Mouse (Mus musculus) right cerebral cortex, postnatal 25 days (tissue): Measurements from ENCODE around the gene Aldob.
"Not testable (repeated sequence)": the region's sequence is repeated elsewhere in the genome, so short reads cannot be mapped to it uniquely, and the experiment has no call there.

ENCODE experiments used
- DNase-seq: peaks from one replicate; pipeline ENCODE4 v3.0.0; 2022

Aldob gene

GRCm38 (mm10) chr4:49535036-49535435, 14.3 kb downstream of the Aldob start:
- DNase-seq, result no peak

- DNase-seq, result peak; percentile 83
Measured at GRCm38 (mm10) chr4:49522576-49522975, 26.8 kb downstream of the Aldob start.

GRCm38 (mm10) chr4:49521346-49521745, 28.0 kb downstream of the Aldob start:
- no peak for DNase-seq

- peak; percentile 94 for DNase-seq
Measured at GRCm38 (mm10) chr4:49520572-49521340, 28.6 kb downstream of the Aldob start, which contains the start of the genes Mrpl50 and Zfp189. Mrpl50 (minus strand) TSS chr4:49521093. Zfp189 (plus strand) TSS chr4:49521176.

GRCm38 (mm10) chr4:49519476-49519875, 29.9 kb downstream of the Aldob start:
- no peak for DNase-seq

- no peak for DNase-seq
Measured at GRCm38 (mm10) chr4:49514441-49514840, 34.9 kb downstream of the Aldob start.

GRCm38 (mm10) chr4:49512636-49513035, 36.7 kb downstream of the Aldob start:
- DNase-seq, result no peak

- not testable (repeated sequence) for DNase-seq
Measured at GRCm38 (mm10) chr4:49510236-49510835, 39.0 kb downstream of the Aldob start.

- DNase-seq, result no peak
Measured at GRCm38 (mm10) chr4:49509183-49509582, 40.2 kb downstream of the Aldob start.

- DNase-seq, result no peak
Measured at GRCm38 (mm10) chr4:49506386-49506785, 43.0 kb downstream of the Aldob start, which contains the start of gene Baat. Baat (minus strand) TSS chr4:49506557.

- no peak for DNase-seq
Measured at GRCm38 (mm10) chr4:49503563-49503962, 45.8 kb downstream of the Aldob start.
